Mouse (Mus musculus): ENCODE measurements at regions not wholly inside any gene's neighbourhood (a gene's known extent, or its start where the extent isn't known, plus 50 kb on each side); places are given as distances from the start of the nearest gene placed in this dataset.
A peak's percentile ranks its signal among the peaks of the same experiment; 100 is the strongest.

GRCm38 (mm10) chr13:59952809-59953208 lies 129.9 kb upstream of the Tut7 start:
- H3K4me1 ChIP-seq: peaks cover 16% of the 10 kb centered on the region
- no peak overlapping the region for H3K9ac ChIP-seq
- no peak overlapping the region for H3K4me2 ChIP-seq (replicated peaks)
- no peak overlapping the region for H3K27ac ChIP-seq (replicated peaks)
- 45% methylated on average over 4 of the region's 4 CpGs for WGBS
- no peaks in the 10 kb centered on the region for H3K9me3 ChIP-seq (replicated peaks)
- no peak overlapping the region for H3K4me3 ChIP-seq (replicated peaks)
- ATAC-seq (ENCODE audit: insufficient number of reproducible peaks, low FRiP score, low TSS enrichment, low read depth): no peak
- no peaks in the 10 kb centered on the region for H3K27me3 ChIP-seq
- no peaks in the 10 kb centered on the region for H3K36me3 ChIP-seq

- ATAC-seq (ENCODE audit: insufficient number of reproducible peaks, low FRiP score, low TSS enrichment, low read depth): no peak
- no peak overlapping the region for H3K9ac ChIP-seq
- 68% methylated on average over 3 of the region's 3 CpGs for WGBS
- H3K27ac ChIP-seq (replicated peaks): no peak overlapping the region
- H3K4me3 ChIP-seq (replicated peaks): no peak overlapping the region
- no peak overlapping the region for H3K4me2 ChIP-seq (replicated peaks)
- H3K9me3 ChIP-seq (replicated peaks): no peaks in the 10 kb centered on the region
- H3K36me3 ChIP-seq: no peaks in the 10 kb centered on the region
- H3K4me1 ChIP-seq: peaks cover 18% of the 10 kb centered on the region
- no peaks in the 10 kb centered on the region for H3K27me3 ChIP-seq
Measured at GRCm38 (mm10) chr13:59952116-59952515, 129.2 kb upstream of the Tut7 start.

GRCm38 (mm10) chr13:59950281-59950680 lies 127.3 kb upstream of the Tut7 start:
- Histone ChIP-seq H3K9ac (no peak overlapping the region), H3K4me3 (replicated peaks) (no peak overlapping the region)
- WGBS: 83% methylated on average over 3 of the region's 3 CpGs

GRCm38 (mm10) chr13:59949471-59949870 lies 126.5 kb upstream of the Tut7 start:
- Histone ChIP-seq H3K4me3 (replicated peaks) (no peak overlapping the region), H3K4me1 (peaks cover 20% of the 10 kb centered on the region), H3K27ac (replicated peaks) (0 out of 2 replicates have a peak overlapping the region, but pooled peaks have one; percentile 34), H3K4me2 (replicated peaks) (no peak overlapping the region), H3K9me3 (replicated peaks) (no peaks in the 10 kb centered on the region), H3K9ac (no peak overlapping the region), H3K27me3 (no peaks in the 10 kb centered on the region), H3K36me3 (no peaks in the 10 kb centered on the region)
- 60% methylated on average over 6 of the region's 6 CpGs for WGBS
- no peak for ATAC-seq (ENCODE audit: insufficient number of reproducible peaks, low FRiP score, low TSS enrichment, low read depth)

More at GRCm38 (mm10) chr13:59950281-59950680, 127.3 kb upstream of the Tut7 start:
- Histone ChIP-seq H3K27me3 (no peaks in the 10 kb centered on the region), H3K36me3 (no peaks in the 10 kb centered on the region), H3K9me3 (replicated peaks) (no peaks in the 10 kb centered on the region), H3K27ac (replicated peaks) (no peak overlapping the region), H3K4me1 (peaks cover 20% of the 10 kb centered on the region), H3K4me2 (replicated peaks) (no peak overlapping the region)
- no peak for ATAC-seq (ENCODE audit: insufficient number of reproducible peaks, low FRiP score, low TSS enrichment, low read depth)

GRCm38 (mm10) chr13:59948496-59949138 lies 125.7 kb upstream of the Tut7 start:
- Histone ChIP-seq H3K4me1 (peaks cover 22% of the 10 kb centered on the region), H3K4me3 (replicated peaks) (no peak overlapping the region), H3K4me2 (replicated peaks) (no peak overlapping the region), H3K27me3 (no peaks in the 10 kb centered on the region), H3K9me3 (replicated peaks) (no peaks in the 10 kb centered on the region), H3K9ac (no peak overlapping the region), H3K27ac (replicated peaks) (no peak overlapping the region), H3K36me3 (no peaks in the 10 kb centered on the region)
- 67% methylated on average over 15 of the region's 15 CpGs for WGBS
- no peak for ATAC-seq (ENCODE audit: insufficient number of reproducible peaks, low FRiP score, low TSS enrichment, low read depth)

- H3K9ac ChIP-seq: no peak overlapping the region
- no peaks in the 10 kb centered on the region for H3K27me3 ChIP-seq
- no peaks in the 10 kb centered on the region for H3K9me3 ChIP-seq (replicated peaks)
- ATAC-seq (ENCODE audit: insufficient number of reproducible peaks, low FRiP score, low TSS enrichment, low read depth): no peak
- H3K4me1 ChIP-seq: peaks cover 23% of the 10 kb centered on the region
- H3K4me3 ChIP-seq (replicated peaks): no peak overlapping the region
- 68% methylated on average over 5 of the region's 5 CpGs for WGBS
- H3K36me3 ChIP-seq: no peaks in the 10 kb centered on the region
- no peak overlapping the region for H3K27ac ChIP-seq (replicated peaks)
- no peak overlapping the region for H3K4me2 ChIP-seq (replicated peaks)
Measured at GRCm38 (mm10) chr13:59947461-59947860, 124.5 kb upstream of the Tut7 start.

GRCm38 (mm10) chr13:59946509-59946908 lies 123.6 kb upstream of the Tut7 start:
- Histone ChIP-seq H3K4me1 (peaks cover 24% of the 10 kb centered on the region), H3K36me3 (no peaks in the 10 kb centered on the region), H3K4me3 (replicated peaks) (no peak overlapping the region), H3K4me2 (replicated peaks) (no peak overlapping the region), H3K27ac (replicated peaks) (no peak overlapping the region), H3K9ac (no peak overlapping the region), H3K9me3 (replicated peaks) (no peaks in the 10 kb centered on the region), H3K27me3 (no peaks in the 10 kb centered on the region)
- WGBS: 51% methylated on average over 4 of the region's 4 CpGs
- ATAC-seq (ENCODE audit: insufficient number of reproducible peaks, low FRiP score, low TSS enrichment, low read depth): no peak

GRCm38 (mm10) chr13:59945631-59946030 lies 122.7 kb upstream of the Tut7 start:
- H3K4me2 ChIP-seq (replicated peaks): no peak overlapping the region
- no peaks in the 10 kb centered on the region for H3K36me3 ChIP-seq
- WGBS: 88% methylated on average over 1 of the region's 1 CpGs
- no peaks in the 10 kb centered on the region for H3K9me3 ChIP-seq (replicated peaks)
- no peak overlapping the region for H3K4me3 ChIP-seq (replicated peaks)
- no peak overlapping the region for H3K9ac ChIP-seq
- no peak for ATAC-seq (ENCODE audit: insufficient number of reproducible peaks, low FRiP score, low TSS enrichment, low read depth)
- peaks cover 32% of the 10 kb centered on the region for H3K4me1 ChIP-seq
- no peaks in the 10 kb centered on the region for H3K27me3 ChIP-seq
- H3K27ac ChIP-seq (replicated peaks): no peak overlapping the region

- Histone ChIP-seq H3K4me2 (replicated peaks) (no peak overlapping the region), H3K9me3 (replicated peaks) (no peaks in the 10 kb centered on the region), H3K4me3 (replicated peaks) (no peak overlapping the region), H3K9ac (no peak overlapping the region), H3K36me3 (no peaks in the 10 kb centered on the region), H3K27ac (replicated peaks) (no peak overlapping the region), H3K4me1 (peaks cover 19% of the 10 kb centered on the region), H3K27me3 (no peaks in the 10 kb centered on the region)
- ATAC-seq (ENCODE audit: insufficient number of reproducible peaks, low FRiP score, low TSS enrichment, low read depth): no peak
- WGBS: 48% methylated on average over 5 of the region's 5 CpGs
Measured at GRCm38 (mm10) chr13:59943602-59944140, 120.7 kb upstream of the Tut7 start.

- Histone ChIP-seq H3K4me2 (replicated peaks) (no peak overlapping the region), H3K9me3 (replicated peaks) (no peaks in the 10 kb centered on the region), H3K36me3 (no peaks in the 10 kb centered on the region), H3K27me3 (no peaks in the 10 kb centered on the region), H3K4me1 (peaks cover 15% of the 10 kb centered on the region), H3K27ac (replicated peaks) (no peak overlapping the region), H3K4me3 (replicated peaks) (no peak overlapping the region), H3K9ac (no peak overlapping the region)
- ATAC-seq (ENCODE audit: insufficient number of reproducible peaks, low FRiP score, low TSS enrichment, low read depth): no peak
- WGBS: 78% methylated on average over 3 of the region's 3 CpGs
Measured at GRCm38 (mm10) chr13:59943020-59943419, 120.1 kb upstream of the Tut7 start.

- no peak overlapping the region for H3K4me2 ChIP-seq (replicated peaks)
- ATAC-seq (ENCODE audit: insufficient number of reproducible peaks, low FRiP score, low TSS enrichment, low read depth): no peak
Measured at GRCm38 (mm10) chr13:59941519-59941918, 118.6 kb upstream of the Tut7 start.

More at GRCm38 (mm10) chr13:59941519-59941918, 118.6 kb upstream of the Tut7 start:
- no peaks in the 10 kb centered on the region for H3K27me3 ChIP-seq
- H3K9ac ChIP-seq: no peak overlapping the region
- no peaks in the 10 kb centered on the region for H3K9me3 ChIP-seq (replicated peaks)
- no peaks in the 10 kb centered on the region for H3K36me3 ChIP-seq
- WGBS: 73% methylated on average over 3 of the region's 3 CpGs
- H3K4me1 ChIP-seq: peaks cover 14% of the 10 kb centered on the region
- no peak overlapping the region for H3K27ac ChIP-seq (replicated peaks)
- H3K4me3 ChIP-seq (replicated peaks): no peak overlapping the region
